Mouse (Mus musculus) myocyte (in vitro differentiated cells): Measurements from ENCODE around the gene Dcdc2a. TPM values are rescaled to one million over a fixed set of nuclear protein-coding genes. Genes with fewer than 3 reads are reported as not detected.

Source experiments
- H3K27me3 ChIP-seq: one replicate; pipeline ENCODE4 v1.6.1; 2011; ENCODE audit not compliant: control insufficient read depth, insufficient read depth, insufficient read length
- H3K36me3 ChIP-seq: one replicate; pipeline ENCODE4 v1.6.1; 2011; ENCODE audit not compliant: control insufficient read depth, insufficient read depth
- H3K4me2 ChIP-seq: one replicate; pipeline ENCODE4 v1.6.1; 2011; ENCODE audit warnings: low read depth, control low read depth
- H3K4me3 ChIP-seq: one replicate; pipeline ENCODE4 v1.5.1; 2011; ENCODE audit warnings: mild to moderate bottlenecking, control low read depth, moderate library complexity
- H3K79me2 ChIP-seq: one replicate; pipeline ENCODE4 v1.6.1; 2011; ENCODE audit not compliant: control insufficient read depth, insufficient read depth
- H3ac ChIP-seq: one replicate; pipeline ENCODE4 v1.6.1; 2011; ENCODE audit not compliant: control insufficient read depth, insufficient read length
- CEBPB ChIP-seq: IDR thresholded peaks from 2 replicates; pipeline ENCODE4 v1.6.1; 2011; ENCODE audit warnings: mild to moderate bottlenecking, moderate library complexity; ENCODE audit not compliant: poor library complexity, insufficient read depth, severe bottlenecking
- E2F4 ChIP-seq: IDR thresholded peaks from one replicate; pipeline ENCODE4 v1.6.1; 2011; ENCODE audit warnings: mild to moderate bottlenecking, control low read depth, moderate library complexity; ENCODE audit not compliant: insufficient read depth
- MAX ChIP-seq: IDR thresholded peaks from one replicate; pipeline ENCODE4 v1.6.1; 2011; ENCODE audit warnings: low read depth, mild to moderate bottlenecking, control low read depth
- MYOD1 ChIP-seq, 3 experiments: IDR thresholded peaks; one replicate each; pipeline ENCODE4 v1.6.1; 2011; ENCODE audit warnings: control low read depth in 2 of 3, low read depth in 2 of 3, mild to moderate bottlenecking in 2 of 3, moderate library complexity in 1 of 3; ENCODE audit not compliant: insufficient read length in 2 of 3, control insufficient read depth in 1 of 3
- MYOG ChIP-seq, 3 experiments: IDR thresholded peaks; one replicate each; pipeline ENCODE4 v1.6.1; 2011; ENCODE audit warnings: control low read depth in 2 of 3, low read depth in 2 of 3, mild to moderate bottlenecking in 2 of 3; ENCODE audit not compliant: insufficient read length in 2 of 3, control insufficient read depth in 1 of 3, insufficient read depth in 1 of 3
- POLR2A ChIP-seq: IDR thresholded peaks from one replicate; pipeline ENCODE4 v1.6.1; 2011; ENCODE audit warnings: low read depth, mild to moderate bottlenecking, control low read depth, moderate library complexity; ENCODE audit not compliant: insufficient read length
- POLR2AphosphoS2 ChIP-seq: IDR thresholded peaks from one replicate; pipeline ENCODE4 v1.6.1; 2011; ENCODE audit warnings: low read depth, control low read depth; ENCODE audit not compliant: insufficient read length
- REST ChIP-seq: IDR thresholded peaks from one replicate; pipeline ENCODE4 v1.6.1; 2011; ENCODE audit warnings: mild to moderate bottlenecking, control low read depth, moderate library complexity; ENCODE audit not compliant: insufficient read depth, insufficient read length
- SRF ChIP-seq: IDR thresholded peaks from one replicate; pipeline ENCODE4 v1.6.1; 2011; ENCODE audit warnings: low read depth; ENCODE audit not compliant: control insufficient read depth, insufficient read length
- TCF12 ChIP-seq: IDR thresholded peaks from one replicate; pipeline ENCODE4 v1.6.1; 2011; ENCODE audit warnings: mild to moderate bottlenecking, control low read depth; ENCODE audit not compliant: poor library complexity, insufficient read depth, severe bottlenecking
- TCF3 ChIP-seq: IDR thresholded peaks from one replicate; pipeline ENCODE4 v1.6.1; 2011; ENCODE audit warnings: low read depth, control low read depth; ENCODE audit not compliant: insufficient read length
- USF1 ChIP-seq: IDR thresholded peaks from one replicate; pipeline ENCODE4 v1.6.1; 2011; ENCODE audit warnings: low read depth, mild to moderate bottlenecking, control low read depth, moderate library complexity
- polyA plus RNA-seq: library from polyadenylated mRNA; unstranded; fragments of >200 nt; fragmentation: generic; extraction: Trizol; gene quantifications from one replicate; pipeline ENCODE4 v1.2.1, GENCODE M21; 2012; ENCODE audit warnings: missing spikeins

Dcdc2a gene
- polyA plus RNA-seq, 1 experiment, result 0.05 TPM

- TF ChIP-seq TCF3 (no peak), TCF12 (no peak), MYOD1 (IDR thresholded peaks at IDR 0.05; ENCODE audit: control insufficient read depth in 1 of 3, insufficient read length in 2 of 3, low read depth in 2 of 3) (no peak)
- no peaks in the 10 kb centered on the region for H3K27me3 ChIP-seq
- H3K79me2 ChIP-seq, result peaks cover 16% of the 10 kb centered on the region
- H3K4me3 ChIP-seq, result no peak overlapping the region
- no peak overlapping the region for H3K4me2 ChIP-seq
- no peak overlapping the region for H3ac ChIP-seq
- H3K36me3 ChIP-seq, result no peaks in the 10 kb centered on the region
Observed at GRCm38 (mm10) chr13:25022386-25022785, 33.4 kb upstream of the Dcdc2a start.

- H3K79me2 ChIP-seq, result peaks cover 16% of the 10 kb centered on the region
- no peak for TF ChIP-seq SRF
- no peak for TF ChIP-seq E2F4
- no peak for TF ChIP-seq TCF3
- no peak for TF ChIP-seq TCF12
- TF ChIP-seq MYOD1 (IDR thresholded peaks at IDR 0.05; ENCODE audit: control insufficient read depth in 1 of 3, insufficient read length in 2 of 3, low read depth in 2 of 3), result no peak
- H3K36me3 ChIP-seq, result no peaks in the 10 kb centered on the region
- H3K27me3 ChIP-seq, result no peaks in the 10 kb centered on the region
- no peak overlapping the region for H3K4me3 ChIP-seq
- no peak overlapping the region for H3K4me2 ChIP-seq
- no peak overlapping the region for H3ac ChIP-seq
Observed at GRCm38 (mm10) chr13:25023129-25023528, 32.7 kb upstream of the Dcdc2a start.

- no peak overlapping the region for H3K4me3 ChIP-seq
Observed at GRCm38 (mm10) chr13:25024655-25025054, 31.1 kb upstream of the Dcdc2a start.

GRCm38 (mm10) chr13:25026409-25027113 lies 29.2 kb upstream of the Dcdc2a start:
- Histone ChIP-seq H3K79me2 (no peaks in the 10 kb centered on the region), H3K4me3 (no peak overlapping the region), H3K27me3 (no peaks in the 10 kb centered on the region), H3ac (no peak overlapping the region), H3K36me3 (no peaks in the 10 kb centered on the region), H3K4me2 (no peak overlapping the region)
- TF ChIP-seq TCF12, result no peak
- TF ChIP-seq POLR2A, result no peak
- TF ChIP-seq REST, result no peak
- no peak for TF ChIP-seq POLR2AphosphoS2
- TF ChIP-seq SRF, result no peak
- TF ChIP-seq MAX, result no peak
- no peak for TF ChIP-seq CEBPB
- no peak for TF ChIP-seq MYOG (IDR thresholded peaks at IDR 0.05; ENCODE audit: control insufficient read depth in 1 of 3, insufficient read depth in 1 of 3, insufficient read length in 2 of 3, low read depth in 2 of 3)
- no peak for TF ChIP-seq USF1
- no peak for TF ChIP-seq TCF3
- no peak for TF ChIP-seq E2F4
- no peak for TF ChIP-seq MYOD1 (IDR thresholded peaks at IDR 0.05; ENCODE audit: control insufficient read depth in 1 of 3, insufficient read length in 2 of 3, low read depth in 2 of 3)

More at GRCm38 (mm10) chr13:25024655-25025054, 31.1 kb upstream of the Dcdc2a start:
- Histone ChIP-seq H3ac (no peak overlapping the region), H3K36me3 (no peaks in the 10 kb centered on the region), H3K27me3 (no peaks in the 10 kb centered on the region), H3K79me2 (peaks cover 1% of the 10 kb centered on the region), H3K4me2 (no peak overlapping the region)
- TF ChIP-seq MYOG (IDR thresholded peaks at IDR 0.05; ENCODE audit: control insufficient read depth in 1 of 3, insufficient read depth in 1 of 3, insufficient read length in 2 of 3, low read depth in 2 of 3) (no peak), TCF12 (no peak), MAX (no peak), REST (no peak), E2F4 (no peak), SRF (no peak), TCF3 (no peak), USF1 (no peak), POLR2A (no peak), CEBPB (no peak), POLR2AphosphoS2 (no peak), MYOD1 (IDR thresholded peaks at IDR 0.05; ENCODE audit: control insufficient read depth in 1 of 3, insufficient read length in 2 of 3, low read depth in 2 of 3) (no peak)

GRCm38 (mm10) chr13:25027114-25027425 lies 28.7 kb upstream of the Dcdc2a start:
- H3K79me2 ChIP-seq, result no peaks in the 10 kb centered on the region
- H3ac ChIP-seq, result no peak overlapping the region
- no peaks in the 10 kb centered on the region for H3K27me3 ChIP-seq
- no peak overlapping the region for H3K4me3 ChIP-seq
- no peak overlapping the region for H3K4me2 ChIP-seq
- H3K36me3 ChIP-seq, result no peaks in the 10 kb centered on the region
- TF ChIP-seq E2F4 (no peak), SRF (no peak), MAX (no peak), MYOD1 (IDR thresholded peaks at IDR 0.05; ENCODE audit: control insufficient read depth in 1 of 3, insufficient read length in 2 of 3, low read depth in 2 of 3) (no peak), MYOG (IDR thresholded peaks at IDR 0.05; ENCODE audit: control insufficient read depth in 1 of 3, insufficient read depth in 1 of 3, insufficient read length in 2 of 3, low read depth in 2 of 3) (no peak), CEBPB (no peak), USF1 (no peak)
